Mouse (Mus musculus) cerebellum, adult 18-20 months (tissue): ENCODE data around the gene Uqcrh.

Source experiments
- DNase-seq, 2 experiments: peaks; one replicate each; pipeline ENCODE4 v3.0.0; 2021

Gene Uqcrh

GRCm38 (mm10) chr4:116074861-116075620, at the start of gene Uqcrh, which contains the start of gene Lrrc41:
Gene Uqcrh, minus strand, starts transcription at chr4:116075071.
Gene Lrrc41, plus strand, starts transcription at chr4:116075269.
- DNase-seq, result peak; percentile 94 to 96

GRCm38 (mm10) chr4:116123602-116124519, 49.0 kb upstream of the Uqcrh start, which contains the start of the genes Rad54l and Pomgnt1:
Gene Rad54l, minus strand, starts transcription at chr4:116123690.
Gene Pomgnt1, plus strand, starts transcription at chr4:116123840.
- peak; percentile 74 to 81 for DNase-seq

GRCm38 (mm10) chr4:116122762-116123161, 47.9 kb upstream of the Uqcrh start:
- DNase-seq, result no peak

- DNase-seq, result no peak
Observed at GRCm38 (mm10) chr4:116111486-116111885, 36.6 kb upstream of the Uqcrh start.

- DNase-seq, result no peak
Observed at GRCm38 (mm10) chr4:116110695-116111094, 35.8 kb upstream of the Uqcrh start.

- no peak for DNase-seq
Observed at GRCm38 (mm10) chr4:116105278-116105677, 30.4 kb upstream of the Uqcrh start.

GRCm38 (mm10) chr4:116100959-116101358, 26.1 kb upstream of the Uqcrh start:
- no peak for DNase-seq

GRCm38 (mm10) chr4:116097211-116097610, 22.3 kb upstream of the Uqcrh start:
- no peak for DNase-seq

GRCm38 (mm10) chr4:116096291-116096690, 21.4 kb upstream of the Uqcrh start:
- no peak for DNase-seq

- peak in 1 of 2 experiments; percentile 18 for DNase-seq
Observed at GRCm38 (mm10) chr4:116088510-116089249, 13.8 kb upstream of the Uqcrh start.

- no peak for DNase-seq
Observed at GRCm38 (mm10) chr4:116077240-116078095, 2.6 kb upstream of the Uqcrh start.

- peak; percentile 56 to 58 for DNase-seq
Observed at GRCm38 (mm10) chr4:116076369-116077231, 1.7 kb upstream of the Uqcrh start.

- peak; percentile 66 to 79 for DNase-seq
Observed at GRCm38 (mm10) chr4:116075631-116076368, 929 bp upstream of the Uqcrh start.

- DNase-seq, result no peak
Observed at GRCm38 (mm10) chr4:116074145-116074675, 661 bp downstream of the Uqcrh start.

GRCm38 (mm10) chr4:116073146-116073545, 1.7 kb downstream of the Uqcrh start:
- DNase-seq, result peak in 1 of 2 experiments; percentile 36

GRCm38 (mm10) chr4:116070116-116070515, 4.8 kb downstream of the Uqcrh start:
- DNase-seq, result no peak

GRCm38 (mm10) chr4:116063855-116064254, 11.0 kb downstream of the Uqcrh start:
- DNase-seq, result no peak

GRCm38 (mm10) chr4:116059012-116059726, 15.7 kb downstream of the Uqcrh start:
- no peak for DNase-seq

GRCm38 (mm10) chr4:116057559-116057958, 17.3 kb downstream of the Uqcrh start:
- DNase-seq, result no peak
